In genomic region chr11:34047542-34047937, GRCm38 (mm10) we compare ENCODE assay signal across 16 mouse cellular contexts. TPM values are rescaled to one million over a fixed set of nuclear protein-coding genes. Genes with fewer than 3 reads are reported as not detected.
DNase-seq lines count a peak whose midpoint lies in the region; ATAC-seq and TF ChIP-seq lines count a peak whose summit lies in the region.
"Had no signal": no experiment of that assay in that cellular context is flagged by ENCODE, and none has a peak within 500 bp of the region (broad histone marks: within the 10 kb centered on the region; RNA-seq: fewer than 3 reads in every experiment).

No protein-coding gene starts in this region.

- no peak for TF ChIP-seq POLR2A in thymus, adult 2 months (IDR thresholded peaks at IDR 0.05; ENCODE audit: control insufficient read depth, extremely low read depth, insufficient read depth, low read length, poor library complexity)

- no peaks in the 10 kb centered on the region for H3K4me1 ChIP-seq in heart, embryonic 16.5 days (ENCODE audit: control insufficient read depth, insufficient read depth, low read length)
- peaks cover 25% of the 10 kb centered on the region for H3K4me1 ChIP-seq in thymus, adult 2 months (replicated peaks; ENCODE audit: control insufficient read depth, insufficient read depth, low read length)
- no peaks in the 10 kb centered on the region; the same call in 1 of the 2 replicates for H3K4me1 ChIP-seq in liver, embryonic 11.5 days (replicated peaks; ENCODE audit: control insufficient read depth, insufficient read depth, low read length)
- H3K4me1 ChIP-seq: heart, embryonic 12.5 days had no signal

- ATAC-seq in heart, embryonic 16.5 days (replicated peaks; ENCODE audit: extremely low read depth, insufficient read depth, low FRiP score): no peak; the same call in 1 of the 2 replicates
- no peak for ATAC-seq in liver, embryonic 11.5 days (replicated peaks; ENCODE audit: low FRiP score)
- peak; percentile 51; the same call in 1 of the 2 replicates for ATAC-seq in megakaryocyte-erythroid progenitor cell, adult 5-6 weeks (replicated peaks; ENCODE audit: low FRiP score, low TSS enrichment, poor library complexity, severe bottlenecking)

- peak overlapping the region; percentile 43; the same call in 1 of the 2 replicates for H3K9ac ChIP-seq in heart, embryonic 16.5 days (ENCODE audit: low read length)
- no peak overlapping the region for H3K9ac ChIP-seq in liver, embryonic 11.5 days (ENCODE audit: low read depth, low read length)
- H3K9ac ChIP-seq: heart, embryonic 12.5 days; hindbrain, embryonic 14.5 days had no signal

- H3K36me3 ChIP-seq in heart, embryonic 16.5 days (ENCODE audit: control insufficient read depth, insufficient read depth): no peaks in the 10 kb centered on the region
- H3K36me3 ChIP-seq in thymus, adult 2 months (ENCODE audit: control insufficient read depth, insufficient read depth, low read length): peaks cover 21% of the 10 kb centered on the region
- H3K36me3 ChIP-seq in liver, embryonic 11.5 days (ENCODE audit: control insufficient read depth, insufficient read depth, low read length): no peaks in the 10 kb centered on the region
- H3K36me3 ChIP-seq: heart, embryonic 12.5 days had no signal

- H3K4me3 ChIP-seq in heart, embryonic 16.5 days (ENCODE audit: low read length): peak overlapping the region; percentile 46
- peak overlapping the region; percentile 100 for H3K4me3 ChIP-seq in thymus, adult 2 months (ENCODE audit: control insufficient read depth, insufficient read depth, low read length)
- H3K4me3 ChIP-seq in liver, embryonic 11.5 days (ENCODE audit: low read depth, low read length): peak overlapping the region; percentile 35
- H3K4me3 ChIP-seq: heart, embryonic 12.5 days had no signal

- no peaks in the 10 kb centered on the region for H3K27me3 ChIP-seq in heart, embryonic 16.5 days (ENCODE audit: control insufficient read depth, insufficient read depth, low read length)
- no peaks in the 10 kb centered on the region for H3K27me3 ChIP-seq in thymus, adult 2 months (ENCODE audit: control insufficient read depth, insufficient read depth, low read length)
- no peaks in the 10 kb centered on the region for H3K27me3 ChIP-seq in liver, embryonic 11.5 days (replicated peaks; ENCODE audit: control insufficient read depth, insufficient read depth, low read length)
- H3K27me3 ChIP-seq: heart, embryonic 12.5 days had no signal

- no peak overlapping the region for H3K4me2 ChIP-seq in heart, embryonic 16.5 days (ENCODE audit: low read depth, low read length)
- peak overlapping the region; percentile 5; the same call in 1 of the 2 replicates for H3K4me2 ChIP-seq in liver, embryonic 11.5 days
- H3K4me2 ChIP-seq: heart, embryonic 12.5 days; hindbrain, embryonic 14.5 days had no signal

- DNase-seq in heart, postnatal 25 days (ENCODE audit: low spot score): no peak
- peak; percentile 40 for DNase-seq in thymus, adult 2 months
- DNase-seq in thymus, postnatal 4 days: no peak
- no peak for DNase-seq in liver, embryonic 11.5 days (ENCODE audit: low spot score)
- DNase-seq in embryo, embryonic 9.5 days (ENCODE audit: extremely low spot score): no peak
- DNase-seq in gastrocnemius, adult 18-20 months (ENCODE audit: low spot score): no peak
- DNase-seq: adrenal gland, adult 8-10 months; kidney, adult 8-10 months had no signal

- TF ChIP-seq CTCF in thymus, adult 2 months (IDR thresholded peaks at IDR 0.05; ENCODE audit: borderline replicate concordance, control insufficient read depth, extremely low read depth, insufficient read depth, low read length, poor library complexity): no peak

- intact Hi-C loops in heart, postnatal 25 days (cut with DNase I): no loop called here

- 68% methylated on average over 5 of the region's 5 CpGs for WGBS in heart, embryonic 16.5 days
- 1% methylated on average over 5 of the region's 5 CpGs for WGBS in thymus, adult 2 months
- 70% methylated on average over 5 of the region's 5 CpGs for WGBS in liver, embryonic 11.5 days

- H3K9me3 ChIP-seq in heart, embryonic 16.5 days (replicated peaks; ENCODE audit: control insufficient read depth, low read length): no peaks in the 10 kb centered on the region
- no peaks in the 10 kb centered on the region for H3K9me3 ChIP-seq in liver, embryonic 11.5 days (ENCODE audit: control insufficient read depth, low read length)
- H3K9me3 ChIP-seq: heart, embryonic 12.5 days had no signal

- peak overlapping the region; percentile 58 for H3K27ac ChIP-seq in heart, embryonic 16.5 days (ENCODE audit: low read length)
- peak overlapping the region; percentile 98 for H3K27ac ChIP-seq in thymus, adult 2 months (ENCODE audit: control insufficient read depth, insufficient read depth, low read length)
- no peak overlapping the region for H3K27ac ChIP-seq in liver, embryonic 11.5 days (ENCODE audit: low read depth, low read length)
- H3K27ac ChIP-seq: hindbrain, embryonic 14.5 days had no signal

RNA-seq across cellular contexts. Expression of gene Lcp2, which starts 0.8 kb away (rescaled TPM):
- 4.9 and 11.3 TPM in 2 replicates for polyA plus RNA-seq in heart, embryonic 16.5 days (2015; fragmentation: Nextera tagmentation; extraction: Ambion mirVana)
- 1 to 10 TPM; 2.6 to 2.7 TPM for total RNA-seq in heart, postnatal 25 days (2021)
- polyA plus RNA-seq in thymus, adult 2 months (2012; rRNA removed): 153 TPM in 2 replicates
- polyA plus RNA-seq in liver, embryonic 11.5 days (2014; fragmentation: Nextera tagmentation; extraction: Ambion mirVana): 13.3 and 16.0 TPM in 2 replicates
- total RNA-seq in megakaryocyte-erythroid progenitor cell, adult 5-6 weeks (2014; fragmentation: Nextera tagmentation): 11.4 and 19.0 TPM in 2 replicates
- 9.3 and 16.2 TPM in 2 replicates for total RNA-seq in megakaryocyte-erythroid progenitor cell, adult 5-6 weeks (2017)
- under 1 TPM; 0.43 to 0.64 TPM for total RNA-seq in gastrocnemius, adult 18-20 months (2021)

RNA-seq across cellular contexts. Expression of gene 4930469K13Rik, which starts 50.8 kb away (rescaled TPM):
- not detected in 2 replicates for polyA plus RNA-seq in heart, embryonic 16.5 days (2015; fragmentation: Nextera tagmentation; extraction: Ambion mirVana)
- not detected for total RNA-seq in heart, postnatal 25 days (2021)
- polyA plus RNA-seq in thymus, adult 2 months (2012; rRNA removed): 0.16 TPM in 1 of 2 replicates, not detected in the other
- polyA plus RNA-seq in liver, embryonic 11.5 days (2014; fragmentation: Nextera tagmentation; extraction: Ambion mirVana): not detected in 2 replicates
- not detected in 2 replicates for total RNA-seq in megakaryocyte-erythroid progenitor cell, adult 5-6 weeks (2014; fragmentation: Nextera tagmentation)
- not detected in 2 replicates for total RNA-seq in megakaryocyte-erythroid progenitor cell, adult 5-6 weeks (2017)
- not detected for total RNA-seq in gastrocnemius, adult 18-20 months (2021)
- total RNA-seq: adrenal gland, adult 8-10 months; left cerebral cortex, postnatal 25 days; neutrophil, adult 5-6 weeks had no signal
- polyA plus RNA-seq: heart, embryonic 12.5 days; large intestine, adult 2 months; urinary bladder, adult 2 months had no signal

RNA-seq across cellular contexts. Expression of gene Kcnip1, which starts 54.6 kb away (rescaled TPM):
- polyA plus RNA-seq in heart, embryonic 16.5 days (2015; fragmentation: Nextera tagmentation; extraction: Ambion mirVana): 0.10 and 0.20 TPM in 2 replicates
- not detected for total RNA-seq in heart, postnatal 25 days (2021)
- 0.12 and 0.13 TPM in 2 replicates for polyA plus RNA-seq in thymus, adult 2 months (2012; rRNA removed)
- 1.2 and 2.0 TPM in 2 replicates for polyA plus RNA-seq in liver, embryonic 11.5 days (2014; fragmentation: Nextera tagmentation; extraction: Ambion mirVana)
- total RNA-seq in megakaryocyte-erythroid progenitor cell, adult 5-6 weeks (2014; fragmentation: Nextera tagmentation): not detected in 2 replicates
- total RNA-seq in megakaryocyte-erythroid progenitor cell, adult 5-6 weeks (2017): not detected in 2 replicates
- total RNA-seq in gastrocnemius, adult 18-20 months (2021): under 1 TPM in 1 of 2 experiments, not detected in 1; 0.12 TPM
- total RNA-seq: neutrophil, adult 5-6 weeks had no signal

Comparison
In these comparisons a context has a peak if more than half of its experiments do, and no peak if none do; other contexts are left out.
1. H3K4me3 ChIP-seq: peak in every context shown above with its lines; median percentile 100 in thymus, adult 2 months; 46 in heart, embryonic 16.5 days; 35 in liver, embryonic 11.5 days.